Mouse (Mus musculus) cerebellum, adult 2 months (tissue): ENCODE data around the gene Ank3. TPM values are rescaled to one million over a fixed set of nuclear protein-coding genes. Genes with fewer than 3 reads are reported as not detected.

Source experiments
- DNase-seq, 2 experiments: peaks; one replicate each; pipeline ENCODE4 v3.0.0; 2021
- H3K27ac ChIP-seq: fragments of 200-500 bp; 2 replicates; pipeline ENCODE4 v1.5.1; 2012; ENCODE audit warnings: low read length, control low read depth, inconsistent platforms; ENCODE audit not compliant: insufficient read depth
- H3K27me3 ChIP-seq: fragments of 200-500 bp; 2 replicates; pipeline ENCODE4 v1.6.1; 2012; ENCODE audit warnings: inconsistent platforms, mild to moderate bottlenecking, low read length, moderate library complexity; ENCODE audit not compliant: control insufficient read depth, insufficient read depth
- H3K4me1 ChIP-seq: fragments of 200-500 bp; 2 replicates; pipeline ENCODE4 v1.6.1; 2011; ENCODE audit warnings: low read length; ENCODE audit not compliant: control insufficient read depth, insufficient read depth
- H3K4me3 ChIP-seq: fragments of 200-500 bp; replicated peaks from 2 replicates; pipeline ENCODE3; 2011; ENCODE audit warnings: mild to moderate bottlenecking, low read depth, low read length, control low read depth; ENCODE audit not compliant: insufficient read depth
- CTCF ChIP-seq: fragments of 200-500 bp; IDR thresholded peaks from 2 replicates; pipeline ENCODE4 v1.5.1; 2011; ENCODE audit warnings: low read depth, mild to moderate bottlenecking, control low read depth, low read length, moderate library complexity, borderline replicate concordance; ENCODE audit not compliant: insufficient read depth
- POLR2A ChIP-seq: fragments of 200-500 bp; IDR thresholded peaks from 2 replicates; pipeline ENCODE4 v1.6.1; 2011; ENCODE audit warnings: low read length, control low read depth, borderline replicate concordance; ENCODE audit not compliant: insufficient read depth
- WGBS: fragments of 180-500 bp; shearing (Covaris S2); methylation state at CpG from one replicate; pipeline ENCODE4 v1.1.7; 2018; 5-methylcytosine and 5-hydroxymethylcytosine counted together
- polyA plus RNA-seq: library from polyadenylated mRNA; depleted of rRNA; stranded (reverse); fragments of >200 nt; gene quantifications from 2 replicates; pipeline ENCODE4 v1.2.3, GENCODE M21; 2012

The Ank3 gene
- polyA plus RNA-seq, 1 experiment = 239 TPM

DNA sequence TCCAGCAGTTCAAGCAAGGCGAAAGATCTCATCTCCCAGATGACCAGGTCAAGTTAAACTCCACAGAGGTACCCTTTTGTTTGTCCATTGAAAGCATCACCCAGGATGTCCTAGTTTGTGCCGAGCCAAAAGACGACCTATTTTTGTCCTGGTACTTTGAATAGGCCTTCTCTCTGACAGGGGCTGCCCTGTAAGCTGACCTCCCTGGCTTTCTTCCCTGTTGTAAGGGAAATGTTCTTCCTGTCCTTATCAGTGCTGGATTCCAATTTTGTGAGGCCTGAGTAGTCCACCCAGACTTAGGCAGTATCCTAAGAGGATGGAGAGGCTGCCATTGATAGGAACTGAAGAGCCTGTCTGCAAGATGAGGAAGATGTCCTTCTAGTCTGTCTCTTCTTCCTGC, 244.9 kb downstream of the Ank3 start:
- DNase-seq = no peak
- Histone ChIP-seq H3K4me3 (no peak overlapping the region), H3K4me1 (no peaks in the 10 kb centered on the region), H3K27ac (no peak overlapping the region), H3K27me3 (no peaks in the 10 kb centered on the region)
- TF ChIP-seq POLR2A (no peak), CTCF (no peak)
- WGBS = 42% methylated on average over 3 of the region's 3 CpGs

DNA sequence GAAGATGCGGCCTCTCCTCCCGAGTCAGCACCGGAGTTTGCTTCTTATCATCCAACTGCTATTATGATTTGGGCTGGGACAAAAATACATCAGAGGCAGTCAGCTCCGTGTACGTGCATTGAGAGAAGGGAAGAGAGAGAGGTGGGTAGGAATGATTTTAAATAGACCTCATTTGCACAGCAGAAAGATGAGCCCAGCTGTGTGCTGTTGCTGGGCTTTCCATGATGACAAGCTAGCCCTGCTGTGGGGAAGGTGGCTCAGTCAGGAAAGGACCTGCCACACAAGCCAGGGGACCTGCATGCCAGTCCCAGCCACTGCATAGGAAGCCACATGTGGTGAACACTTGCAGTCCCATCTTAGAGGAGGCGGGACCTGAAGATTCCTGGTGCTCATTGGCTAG, 245.4 kb downstream of the Ank3 start:
- DNase-seq = no peak
- no peak for TF ChIP-seq CTCF
- Histone ChIP-seq H3K27ac (no peak overlapping the region), H3K4me3 (no peak overlapping the region), H3K27me3 (no peaks in the 10 kb centered on the region), H3K4me1 (no peaks in the 10 kb centered on the region)
- 83% methylated on average over 6 of the region's 6 CpGs for WGBS

DNA sequence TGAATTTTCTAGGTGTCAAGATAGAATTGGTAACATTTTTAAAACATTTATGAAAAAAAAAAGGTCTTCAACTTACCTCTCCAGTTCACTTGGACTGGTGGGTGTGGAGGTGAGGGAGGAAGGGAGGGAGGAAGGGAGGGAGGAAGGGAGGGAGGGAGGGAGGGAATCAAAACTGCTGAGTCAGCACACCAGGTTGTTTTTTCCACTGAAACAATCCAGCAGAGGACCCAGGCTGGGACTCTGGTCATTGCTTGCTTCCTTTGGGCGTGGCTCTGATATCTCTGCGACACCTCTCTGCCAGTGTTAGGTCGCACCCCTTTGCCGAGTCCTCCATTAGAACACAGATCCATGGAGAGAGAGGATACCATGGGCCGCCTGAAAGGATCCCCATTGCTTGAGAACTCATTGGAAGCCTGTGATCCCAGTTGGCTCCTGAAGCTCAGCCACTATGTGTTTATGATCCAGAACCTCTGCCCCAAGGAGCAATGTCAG, 246.8 kb downstream of the Ank3 start:
- no peaks in the 10 kb centered on the region for H3K4me1 ChIP-seq
- peak in 1 of 2 experiments; percentile 2 for DNase-seq
- no peak overlapping the region for H3K27ac ChIP-seq
- no peak overlapping the region for H3K4me3 ChIP-seq
- 93% methylated on average over 5 of the region's 5 CpGs for WGBS
- TF ChIP-seq CTCF (no peak), POLR2A (no peak)
- H3K27me3 ChIP-seq = no peaks in the 10 kb centered on the region

DNA sequence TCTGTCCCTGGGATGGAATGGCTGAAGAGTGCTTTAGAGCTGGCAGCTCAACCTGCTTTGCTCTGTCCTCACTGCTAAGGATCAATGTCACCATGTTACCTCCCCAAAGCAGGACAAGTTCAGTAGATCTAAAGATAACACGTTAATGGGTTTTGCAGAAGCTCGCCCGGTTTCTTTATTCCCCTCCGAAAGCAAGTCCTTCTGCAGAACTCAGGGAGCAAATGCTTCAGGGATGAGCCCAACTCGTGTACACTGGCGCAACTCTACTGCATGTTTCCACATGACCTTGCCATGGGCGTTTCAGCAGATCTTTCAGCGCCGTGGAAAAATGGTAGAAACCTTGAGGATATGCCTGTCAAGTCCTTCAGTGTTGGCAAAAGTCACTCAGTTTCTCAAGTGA, 247.4 kb downstream of the Ank3 start:
- DNase-seq = no peak
- TF ChIP-seq POLR2A = no peak
- no peak for TF ChIP-seq CTCF
- no peak overlapping the region for H3K4me3 ChIP-seq
- WGBS = 97% methylated on average over 9 of the region's 9 CpGs
- no peak overlapping the region for H3K27ac ChIP-seq
- no peaks in the 10 kb centered on the region for H3K27me3 ChIP-seq
- H3K4me1 ChIP-seq = no peaks in the 10 kb centered on the region

DNA sequence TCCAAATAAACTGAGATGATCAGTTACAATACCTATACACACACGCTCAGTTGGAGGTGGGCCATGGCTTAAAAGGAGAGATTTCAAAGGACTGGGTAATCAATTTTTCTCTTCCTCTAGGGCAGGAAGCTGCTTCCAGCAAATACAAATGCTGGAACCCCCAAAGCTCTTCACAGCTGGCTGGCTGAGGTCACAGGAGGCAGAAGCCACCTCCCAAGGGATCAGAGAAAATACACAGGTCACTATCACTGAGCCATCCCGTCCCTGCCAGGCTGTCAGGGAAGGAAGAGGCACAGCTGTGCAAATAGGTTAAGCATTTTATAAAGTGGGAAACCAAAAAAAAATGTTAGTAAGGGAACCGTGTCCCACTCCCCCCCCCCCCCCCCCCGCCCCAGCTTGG, 251.5 kb downstream of the Ank3 start:
- no peak overlapping the region for H3K4me3 ChIP-seq
- H3K27ac ChIP-seq = no peak overlapping the region
- no peak for DNase-seq
- peaks cover 3% of the 10 kb centered on the region; the same call in 1 of the 2 replicates for H3K4me1 ChIP-seq
- 63% methylated on average over 4 of the region's 4 CpGs for WGBS
- TF ChIP-seq POLR2A (no peak), CTCF (no peak)
- no peaks in the 10 kb centered on the region for H3K27me3 ChIP-seq

DNA sequence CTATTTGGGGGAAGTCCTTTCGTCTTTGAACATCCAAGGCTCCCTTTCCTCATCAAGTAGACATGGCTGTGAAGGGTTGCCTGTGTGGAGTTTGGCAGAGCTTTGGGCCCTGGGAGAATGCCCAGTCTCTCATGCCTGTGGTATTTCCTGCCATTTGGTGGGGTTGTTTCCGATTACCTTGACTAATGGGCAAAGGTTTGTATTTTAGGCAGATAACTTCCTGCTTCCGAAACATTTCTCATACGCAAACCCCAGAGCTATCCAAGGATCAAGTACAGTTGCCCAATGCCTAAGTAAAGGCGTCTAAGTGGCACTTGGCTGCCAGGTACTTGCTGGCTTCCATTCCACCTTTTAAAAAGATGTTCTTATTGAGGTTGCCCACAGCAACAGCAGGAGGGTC, 254.1 kb downstream of the Ank3 start:
- H3K4me3 ChIP-seq = no peak overlapping the region
- H3K4me1 ChIP-seq = peaks cover 3% of the 10 kb centered on the region; the same call in 1 of the 2 replicates
- DNase-seq = peak; percentile 63 to 75
- WGBS = 4% methylated on average over 5 of the region's 5 CpGs
- no peak for TF ChIP-seq POLR2A
- no peak for TF ChIP-seq CTCF
- no peak overlapping the region for H3K27ac ChIP-seq
- H3K27me3 ChIP-seq = no peaks in the 10 kb centered on the region

DNA sequence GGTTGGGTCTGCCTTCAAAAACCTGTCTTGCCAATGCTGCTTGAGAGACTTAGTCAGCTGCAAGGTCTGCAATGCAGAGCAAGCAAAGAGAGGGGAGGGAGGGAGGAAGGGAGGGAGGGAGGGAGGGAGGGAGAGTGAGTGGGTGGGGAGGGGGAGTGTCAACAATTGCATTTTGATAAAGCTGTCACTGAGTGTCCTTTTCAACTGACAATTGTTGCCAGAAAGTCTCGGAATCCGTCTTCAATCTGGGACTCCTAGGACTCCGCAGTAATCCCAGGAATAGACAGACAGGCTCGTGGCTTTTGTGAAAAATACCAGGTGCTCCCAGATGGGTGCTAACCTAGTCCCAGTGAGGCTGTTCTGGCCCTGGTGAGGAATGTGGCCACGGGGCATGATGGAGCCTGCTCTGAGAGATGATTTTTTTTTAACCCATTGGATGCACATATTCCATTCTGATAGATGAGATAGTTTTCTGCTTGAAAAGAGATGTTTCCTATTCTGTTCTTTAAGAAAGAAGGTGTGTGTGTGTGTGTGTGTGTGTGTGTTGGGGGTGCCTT, 254.6 kb downstream of the Ank3 start:
- H3K4me1 ChIP-seq = peaks cover 3% of the 10 kb centered on the region; the same call in 1 of the 2 replicates

DNA sequence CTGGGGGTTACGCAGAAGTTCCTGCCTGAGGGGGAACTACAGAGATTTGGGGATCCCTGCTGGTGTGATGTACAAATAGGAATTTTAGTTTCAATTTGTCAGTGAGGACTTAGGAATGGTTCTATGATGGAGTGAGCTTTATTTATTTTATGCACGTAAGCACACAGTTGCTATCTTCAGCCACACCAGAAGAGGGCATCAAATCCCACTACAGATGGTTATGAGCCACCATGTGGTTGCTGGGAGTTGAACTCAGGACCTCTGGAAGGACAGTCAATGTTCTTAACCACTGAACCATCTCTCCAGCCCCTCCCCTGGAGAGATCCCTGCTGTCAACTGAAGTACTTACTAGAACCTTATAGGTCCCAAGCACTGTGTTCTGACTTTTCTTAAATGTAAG, 255.6 kb downstream of the Ank3 start:
- DNase-seq = no peak
- no peak for TF ChIP-seq POLR2A
- Histone ChIP-seq H3K4me3 (no peak overlapping the region), H3K27ac (no peak overlapping the region), H3K27me3 (no peaks in the 10 kb centered on the region), H3K4me1 (peaks cover 3% of the 10 kb centered on the region; the same call in 1 of the 2 replicates)
- WGBS = 98% methylated on average over 2 of the region's 2 CpGs

More for the DNA sequence above, 254.6 kb downstream of the Ank3 start:
- no peak overlapping the region for H3K4me3 ChIP-seq
- no peaks in the 10 kb centered on the region for H3K27me3 ChIP-seq
- DNase-seq = no peak
- H3K27ac ChIP-seq = no peak overlapping the region
- TF ChIP-seq CTCF (no peak), POLR2A (no peak)
- WGBS = 26% methylated on average over 5 of the region's 5 CpGs
